Comparison of ENCODE assay signal across 8 mouse cellular contexts in genomic region chr17:56219251-56219650, GRCm38 (mm10). TPM values are rescaled to one million over a fixed set of nuclear protein-coding genes. Genes with fewer than 3 reads are reported as not detected.
DNase-seq lines count a peak whose midpoint lies in the region; ATAC-seq and TF ChIP-seq lines count a peak whose summit lies in the region.

No protein-coding gene starts in this region.

- peaks cover 2% of the 10 kb centered on the region; the same call in 1 of the 2 replicates for H3K36me3 ChIP-seq in heart, embryonic 11.5 days (ENCODE audit: control insufficient read depth, insufficient read depth, low read length)
- H3K36me3 ChIP-seq in MEL (ENCODE audit: control insufficient read depth in 1 of 2, insufficient read depth in 2 of 2, low read length in 2 of 2), result peaks cover 0 to 3% of the 10 kb centered on the region in 2 experiments; a peak in 1 of 4 replicates
- H3K36me3 ChIP-seq in hindbrain, embryonic 11.5 days (ENCODE audit: control insufficient read depth, insufficient read depth, low read length), result no peaks in the 10 kb centered on the region
- no peaks in the 10 kb centered on the region for H3K36me3 ChIP-seq in midbrain, embryonic 11.5 days (ENCODE audit: control insufficient read depth, insufficient read depth, low read length)

- peak overlapping the region; percentile 94 for H3K9ac ChIP-seq in heart, embryonic 11.5 days (ENCODE audit: low read depth, low read length)
- H3K9ac ChIP-seq in MEL (ENCODE audit: control insufficient read depth, low read depth, low read length, poor library complexity, severe bottlenecking), result peak overlapping the region; percentile 61
- H3K9ac ChIP-seq in hindbrain, embryonic 11.5 days (ENCODE audit: low read depth, low read length), result peak overlapping the region; percentile 89; the same call in 1 of the 2 replicates
- H3K9ac ChIP-seq in midbrain, embryonic 11.5 days (ENCODE audit: low read length), result peak overlapping the region; percentile 89

- no peak for TF ChIP-seq CTCF in MEL (IDR thresholded peaks at IDR 0.05 in 2 of 3, conservative IDR thresholded peaks at IDR 0.05 in 1 of 3; ENCODE audit: control insufficient read depth in 1 of 3, insufficient read depth in 1 of 3, low read depth in 2 of 3, low read length in 3 of 3, poor library complexity in 1 of 3, severe bottlenecking in 1 of 3)

- DNase-seq in heart, postnatal 4 days, result no peak
- DNase-seq in MEL (ENCODE audit: low read depth, low spot score), result no peak
- DNase-seq in hindbrain, embryonic 11.5 days (ENCODE audit: low spot score), result no peak
- DNase-seq in midbrain, embryonic 11.5 days (ENCODE audit: low spot score, missing footprints), result no peak
- no peak for DNase-seq in thymus, postnatal 36 days
- DNase-seq in adrenal gland, adult 8-10 months, result no peak
- DNase-seq in ovary, postnatal 10 days (ENCODE audit: low spot score), result no peak

- no peaks in the 10 kb centered on the region for H3K9me3 ChIP-seq in heart, embryonic 11.5 days (replicated peaks; ENCODE audit: control insufficient read depth, low read length)
- no peaks in the 10 kb centered on the region for H3K9me3 ChIP-seq in MEL (replicated peaks; ENCODE audit: insufficient read depth, low read length)
- no peaks in the 10 kb centered on the region for H3K9me3 ChIP-seq in hindbrain, embryonic 11.5 days (ENCODE audit: control insufficient read depth, low read length)
- no peaks in the 10 kb centered on the region for H3K9me3 ChIP-seq in midbrain, embryonic 11.5 days (ENCODE audit: control insufficient read depth, low read length)

- peak overlapping the region; percentile 87 for H3K4me2 ChIP-seq in heart, embryonic 11.5 days
- H3K4me2 ChIP-seq in hindbrain, embryonic 11.5 days (replicated peaks; ENCODE audit: low read depth, low read length), result peak overlapping the region; percentile 78
- H3K4me2 ChIP-seq in midbrain, embryonic 11.5 days, result peak overlapping the region; percentile 85

- peaks cover 13% of the 10 kb centered on the region for H3K79me2 ChIP-seq in MEL (ENCODE audit: control insufficient read depth, insufficient read depth, low read length, poor library complexity)

- peak; percentile 4; the same call in 1 of the 2 replicates for ATAC-seq in heart, embryonic 11.5 days (replicated peaks; ENCODE audit: insufficient number of reproducible peaks, low FRiP score, low TSS enrichment)
- peak; percentile 64 for ATAC-seq in hindbrain, embryonic 11.5 days (ENCODE audit: low FRiP score)
- peak; percentile 33 for ATAC-seq in midbrain, embryonic 11.5 days (ENCODE audit: low FRiP score)

- H3K27ac ChIP-seq in heart, embryonic 11.5 days (ENCODE audit: low read depth, low read length), result no peak overlapping the region
- H3K27ac ChIP-seq in MEL (ENCODE audit: control insufficient read depth, low read depth, low read length), result peak overlapping the region; percentile 30
- peak overlapping the region; percentile 19; the same call in 1 of the 2 replicates for H3K27ac ChIP-seq in hindbrain, embryonic 11.5 days (ENCODE audit: low read depth, low read length)
- H3K27ac ChIP-seq in midbrain, embryonic 11.5 days (ENCODE audit: low read depth, low read length), result peak overlapping the region; percentile 71; the same call in 1 of the 2 replicates

- peak overlapping the region; percentile 90 for H3K4me3 ChIP-seq in heart, embryonic 11.5 days (ENCODE audit: low read depth, low read length)
- H3K4me3 ChIP-seq in MEL (ENCODE audit: control insufficient read depth in 1 of 2, insufficient read depth in 1 of 2, low read depth in 2 of 2, low read length in 2 of 2), result peak overlapping the region; percentile 43 to 98
- H3K4me3 ChIP-seq in hindbrain, embryonic 11.5 days (ENCODE audit: low read depth, low read length), result peak overlapping the region; percentile 71
- peak overlapping the region; percentile 92 for H3K4me3 ChIP-seq in midbrain, embryonic 11.5 days (ENCODE audit: low read depth, low read length)

- TF ChIP-seq EP300 in MEL (IDR thresholded peaks at IDR 0.05; ENCODE audit: low read depth in 1 of 2, low read length in 2 of 2), result no peak

- no peak for TF ChIP-seq RAD21 in MEL (IDR thresholded peaks at IDR 0.05; ENCODE audit: low read depth, low read length)

- no peaks in the 10 kb centered on the region for H3K27me3 ChIP-seq in heart, embryonic 11.5 days (ENCODE audit: control insufficient read depth, insufficient read depth, low read length)
- no peaks in the 10 kb centered on the region; a peak in 1 of 4 replicates for H3K27me3 ChIP-seq in MEL (ENCODE audit: control insufficient read depth in 1 of 2, insufficient read depth in 2 of 2, low read length in 2 of 2)
- no peaks in the 10 kb centered on the region for H3K27me3 ChIP-seq in hindbrain, embryonic 11.5 days (ENCODE audit: control insufficient read depth, insufficient read depth, low read length)
- no peaks in the 10 kb centered on the region for H3K27me3 ChIP-seq in midbrain, embryonic 11.5 days (ENCODE audit: control insufficient read depth, insufficient read depth, low read length)

- no peak for TF ChIP-seq POLR2A in MEL (IDR thresholded peaks at IDR 0.05; ENCODE audit: control insufficient read depth in 1 of 2, insufficient read depth in 1 of 2, low read depth in 1 of 2, low read length in 2 of 2, poor library complexity in 1 of 2)

- WGBS in heart, embryonic 11.5 days (ENCODE audit: insufficient replicate concordance), result 39% methylated on average over 12 of the region's 12 CpGs
- 44% methylated on average over 12 of the region's 12 CpGs for WGBS in hindbrain, embryonic 11.5 days
- 48% methylated on average over 12 of the region's 12 CpGs for WGBS in midbrain, embryonic 11.5 days

- H3K4me1 ChIP-seq in heart, embryonic 11.5 days (ENCODE audit: control insufficient read depth, insufficient read depth, low read length), result peaks cover 14% of the 10 kb centered on the region
- peaks cover 0 to 17% of the 10 kb centered on the region in 2 experiments; a peak in 3 of 4 replicates for H3K4me1 ChIP-seq in MEL (ENCODE audit: control insufficient read depth in 1 of 2, insufficient read depth in 2 of 2, low read length in 2 of 2)
- peaks cover 8% of the 10 kb centered on the region for H3K4me1 ChIP-seq in hindbrain, embryonic 11.5 days (replicated peaks; ENCODE audit: control insufficient read depth, insufficient read depth, low read length)
- H3K4me1 ChIP-seq in midbrain, embryonic 11.5 days (ENCODE audit: control insufficient read depth, insufficient read depth, low read length), result peaks cover 13% of the 10 kb centered on the region

TF ChIP-seq in MEL, 35 proteins besides CTCF, POLR2A, EP300 and RAD21 (continues in another document):
- no peak for TF ChIP-seq E2F4 (IDR thresholded peaks at IDR 0.05; ENCODE audit: borderline replicate concordance, low read depth, low read length)

RNA-seq across cellular contexts. Expression of gene Dpp9, which starts 0.5 kb away (rescaled TPM):
- polyA plus RNA-seq in heart, embryonic 11.5 days (2014; fragmentation: Nextera tagmentation; extraction: Ambion mirVana), result 21.4 and 23.2 TPM in 2 replicates
- 10 to 100 TPM; 29.1 to 31.2 TPM for total RNA-seq in heart, postnatal 4 days (2021)
- 34.3 and 36.3 TPM in 2 replicates for total RNA-seq in MEL (2012; rRNA removed)
- 10 to 100 TPM in 1 of 2 experiments, not detected in 1; 67.2 TPM for polyA plus RNA-seq in MEL (2012; ENCODE audit: insufficient read depth in 1 of 2, insufficient read length in 2 of 2, low read depth in 1 of 2, low replicate concordance in 2 of 2, missing spikeins in 1 of 2)
- polyA plus RNA-seq in hindbrain, embryonic 11.5 days (2014; fragmentation: Nextera tagmentation; extraction: Ambion mirVana), result 26.2 and 27.6 TPM in 2 replicates
- 29.5 and 33.8 TPM in 2 replicates for polyA plus RNA-seq in midbrain, embryonic 11.5 days (2014; fragmentation: Nextera tagmentation; extraction: Ambion mirVana)
- 10 to 100 TPM; 35.6 to 41.4 (median 39.6) TPM for total RNA-seq in adrenal gland, adult 8-10 months (2022)

RNA-seq across cellular contexts. Expression of gene Mydgf, which starts 35.5 kb away (rescaled TPM):
- polyA plus RNA-seq in heart, embryonic 11.5 days (2014; fragmentation: Nextera tagmentation; extraction: Ambion mirVana), result 78.6 and 87.8 TPM in 2 replicates
- 10 to 100 TPM; 43.4 to 48.8 TPM for total RNA-seq in heart, postnatal 4 days (2021)
- total RNA-seq in MEL (2012; rRNA removed), result 112 and 137 TPM in 2 replicates
- 100 to 1,000 TPM in 1 of 2 experiments, not detected in 1; 117 TPM for polyA plus RNA-seq in MEL (2012; ENCODE audit: insufficient read depth in 1 of 2, insufficient read length in 2 of 2, low read depth in 1 of 2, low replicate concordance in 2 of 2, missing spikeins in 1 of 2)
- 62.1 and 62.9 TPM in 2 replicates for polyA plus RNA-seq in hindbrain, embryonic 11.5 days (2014; fragmentation: Nextera tagmentation; extraction: Ambion mirVana)
- polyA plus RNA-seq in midbrain, embryonic 11.5 days (2014; fragmentation: Nextera tagmentation; extraction: Ambion mirVana), result 52.3 and 57.7 TPM in 2 replicates
- total RNA-seq in adrenal gland, adult 8-10 months (2022), result 10 to 100 TPM; 49.4 to 62.3 (median 54.2) TPM

RNA-seq across cellular contexts. Expression of gene Fem1a, which starts 37.4 kb away (rescaled TPM):
- polyA plus RNA-seq in heart, embryonic 11.5 days (2014; fragmentation: Nextera tagmentation; extraction: Ambion mirVana), result 17.9 and 19.3 TPM in 2 replicates
- total RNA-seq in heart, postnatal 4 days (2021), result 10 to 100 TPM; 69.6 to 73.8 TPM
- 16.2 and 21.5 TPM in 2 replicates for total RNA-seq in MEL (2012; rRNA removed)
- polyA plus RNA-seq in MEL (2012; ENCODE audit: insufficient read depth in 1 of 2, insufficient read length in 2 of 2, low read depth in 1 of 2, low replicate concordance in 2 of 2, missing spikeins in 1 of 2), result 10 to 100 TPM in 1 of 2 experiments, not detected in 1; 17.1 TPM
- 12.8 and 14.4 TPM in 2 replicates for polyA plus RNA-seq in hindbrain, embryonic 11.5 days (2014; fragmentation: Nextera tagmentation; extraction: Ambion mirVana)
- polyA plus RNA-seq in midbrain, embryonic 11.5 days (2014; fragmentation: Nextera tagmentation; extraction: Ambion mirVana), result 12.6 and 12.7 TPM in 2 replicates
- total RNA-seq in adrenal gland, adult 8-10 months (2022), result 10 to 100 TPM; 30.4 to 32.5 (median 31.2) TPM

RNA-seq across cellular contexts. Expression of gene Tnfaip8l1, which starts 57.0 kb away (rescaled TPM):
- 4.7 and 6.0 TPM in 2 replicates for polyA plus RNA-seq in heart, embryonic 11.5 days (2014; fragmentation: Nextera tagmentation; extraction: Ambion mirVana)
- total RNA-seq in heart, postnatal 4 days (2021), result 1 to 10 TPM; 5.9 to 6.0 TPM
- total RNA-seq in MEL (2012; rRNA removed), result 3.4 and 4.0 TPM in 2 replicates
- 1 to 10 TPM in 1 of 2 experiments, not detected in 1; 5.5 TPM for polyA plus RNA-seq in MEL (2012; ENCODE audit: insufficient read depth in 1 of 2, insufficient read length in 2 of 2, low read depth in 1 of 2, low replicate concordance in 2 of 2, missing spikeins in 1 of 2)
- 8.5 and 9.9 TPM in 2 replicates for polyA plus RNA-seq in hindbrain, embryonic 11.5 days (2014; fragmentation: Nextera tagmentation; extraction: Ambion mirVana)
- polyA plus RNA-seq in midbrain, embryonic 11.5 days (2014; fragmentation: Nextera tagmentation; extraction: Ambion mirVana), result 5.8 and 7.7 TPM in 2 replicates
- total RNA-seq in adrenal gland, adult 8-10 months (2022), result 1 to 10 TPM; 2.2 to 4.2 (median 3.8) TPM

RNA-seq across cellular contexts. Expression of gene Ticam1, which starts 57.3 kb away (rescaled TPM):
- polyA plus RNA-seq in heart, embryonic 11.5 days (2014; fragmentation: Nextera tagmentation; extraction: Ambion mirVana), result 10.4 and 11.4 TPM in 2 replicates
- total RNA-seq in heart, postnatal 4 days (2021), result 10 to 100 TPM; 10.3 to 10.8 TPM
- total RNA-seq in MEL (2012; rRNA removed), result 3.5 and 4.6 TPM in 2 replicates
- polyA plus RNA-seq in MEL (2012; ENCODE audit: insufficient read depth in 1 of 2, insufficient read length in 2 of 2, low read depth in 1 of 2, low replicate concordance in 2 of 2, missing spikeins in 1 of 2), result 1 to 10 TPM in 1 of 2 experiments, not detected in 1; 8.7 TPM
- 2.1 and 2.7 TPM in 2 replicates for polyA plus RNA-seq in hindbrain, embryonic 11.5 days (2014; fragmentation: Nextera tagmentation; extraction: Ambion mirVana)
- polyA plus RNA-seq in midbrain, embryonic 11.5 days (2014; fragmentation: Nextera tagmentation; extraction: Ambion mirVana), result 1.7 and 2.6 TPM in 2 replicates
- total RNA-seq in adrenal gland, adult 8-10 months (2022), result 10 to 100 TPM; 23.9 to 26.3 (median 24.8) TPM

Comparison
In these comparisons a context has a peak if more than half of its experiments do, and no peak if none do; other contexts are left out.
1. ATAC-seq: peak in every context shown above with its lines; median percentile 64 in hindbrain, embryonic 11.5 days; 33 in midbrain, embryonic 11.5 days; 4 in heart, embryonic 11.5 days.